7 mouse cellular contexts compared by ENCODE assay signal in the genomic region with DNA sequence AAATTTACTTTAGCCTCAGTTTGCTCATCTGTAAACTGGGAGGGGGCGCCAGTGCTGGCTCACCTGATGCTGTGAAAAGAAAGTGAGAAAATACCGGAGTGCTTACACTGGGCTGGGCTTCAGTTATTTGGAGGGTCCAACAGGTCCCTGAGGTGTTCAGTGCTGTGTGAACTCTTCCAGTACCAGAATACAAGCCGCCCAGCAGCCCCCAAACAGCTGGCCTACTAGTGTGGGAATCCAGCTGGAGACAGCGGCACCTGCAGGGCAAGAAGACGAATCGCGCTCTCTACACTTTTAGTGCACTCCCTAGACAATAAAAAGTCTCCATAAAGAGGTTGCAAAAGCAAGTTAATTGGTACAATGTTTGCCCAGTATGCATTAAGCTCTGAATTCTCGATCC. TPM values are rescaled to one million over a fixed set of nuclear protein-coding genes. Genes with fewer than 3 reads are reported as not detected.
DNase-seq lines count a peak whose midpoint lies in the region; ATAC-seq and TF ChIP-seq lines count a peak whose summit lies in the region.

No protein-coding gene starts in this region.

- intact Hi-C loops in gastrocnemius, adult 2 months (cut with DNase I): no loop called here
- intact Hi-C loops in left cerebral cortex, postnatal 4 days (cut with DNase I): loop anchor here (5.0 kb wide), 2 partner anchors 89 to 104 kb away; no protein-coding TSS in a partner anchor

- TF ChIP-seq CTCF in gastrocnemius, adult 2 months (IDR thresholded peaks at IDR 0.05): peak; percentile 74

- peak overlapping the region; percentile 93 for H3K4me3 ChIP-seq in gastrocnemius, adult 2 months

- peak; percentile 76 for DNase-seq in adipocyte (ENCODE audit: low spot score)
- peak; percentile 40 to 65 for DNase-seq in cerebellum, postnatal 25 days
- DNase-seq in gastrocnemius, adult 2 months: peak; percentile 72
- peak; percentile 65 for DNase-seq in left cerebral cortex, postnatal 4 days
- peak; percentile 74 for DNase-seq in mesoderm, embryonic 11.5 days (ENCODE audit: low read depth, low spot score)
- DNase-seq in spleen, adult 12 weeks (ENCODE audit: low spot score): peak; percentile 52

- ATAC-seq in inflammation-experienced regulatory T-cells, adult 6 months: peak; percentile 57

- H3K27ac ChIP-seq in gastrocnemius, adult 2 months: peak overlapping the region; percentile 98

RNA-seq across cellular contexts. Expression of a gene that starts 0.7 kb away (rescaled TPM):
- total RNA-seq in gastrocnemius, adult 2 months (2021): 10 to 100 TPM; 47.0 to 52.5 TPM
- polyA plus RNA-seq in inflammation-experienced regulatory T-cells, adult 6 months (2017; shearing (Covaris generic)): 100 to 1,000 TPM in 2 of 3 experiments, 10 to 100 TPM in 1; 89.9 to 113 (median 102) TPM
- 10 to 100 TPM; 69.7 to 73.5 TPM for total RNA-seq in left cerebral cortex, postnatal 4 days (2021)

RNA-seq across cellular contexts. Expression of a gene that starts 3.3 kb away (rescaled TPM):
- total RNA-seq in gastrocnemius, adult 2 months (2021): not detected
- polyA plus RNA-seq in inflammation-experienced regulatory T-cells, adult 6 months (2017; shearing (Covaris generic)): not detected
- total RNA-seq in left cerebral cortex, postnatal 4 days (2021): not detected

RNA-seq across cellular contexts. Expression of a gene that starts 24.0 kb away (rescaled TPM):
- total RNA-seq in gastrocnemius, adult 2 months (2021): 10 to 100 TPM; 43.7 to 46.6 TPM
- 10 to 100 TPM; 37.5 to 41.7 (median 39.3) TPM for polyA plus RNA-seq in inflammation-experienced regulatory T-cells, adult 6 months (2017; shearing (Covaris generic))
- total RNA-seq in left cerebral cortex, postnatal 4 days (2021): 100 to 1,000 TPM; 288 to 305 TPM

RNA-seq across cellular contexts. Expression of a gene that starts 37.1 kb away (rescaled TPM):
- total RNA-seq in gastrocnemius, adult 2 months (2021): 1 to 10 TPM; 4.9 to 6.7 TPM
- 1 to 10 TPM; 3.6 to 4.3 (median 3.7) TPM for polyA plus RNA-seq in inflammation-experienced regulatory T-cells, adult 6 months (2017; shearing (Covaris generic))
- total RNA-seq in left cerebral cortex, postnatal 4 days (2021): 10 to 100 TPM; 16.6 to 16.8 TPM

Comparison
In these comparisons a context has a peak if more than half of its experiments do, and no peak if none do; other contexts are left out.
1. Peak in every context shown above with its lines: DNase-seq, ATAC-seq, H3K4me3 ChIP-seq and H3K27ac ChIP-seq.
2. RNA of a gene that starts 24.0 kb away (total RNA-seq): 288 to 305 TPM in left cerebral cortex, postnatal 4 days; 43.7 to 46.6 TPM in gastrocnemius, adult 2 months; every median in the first group is over 4 times any median in the second.